Mouse (Mus musculus): Measurements from ENCODE around the gene Dars.
A peak's percentile ranks its signal among the peaks of the same experiment; 100 is the strongest.

- TF ChIP-seq CTCF (IDR thresholded peaks at IDR 0.05) (no peak), EP300 (IDR thresholded peaks at IDR 0.05) (peak; percentile 76)
Observed at GRCm38 (mm10) chr1:128398738-128399445, 18.3 kb downstream of the Dars start.
